Mouse (Mus musculus) inflammation-experienced regulatory T-cells, adult 6 months (primary cell): ENCODE measurements around the gene Smco2. TPM values are rescaled to one million over a fixed set of nuclear protein-coding genes. Genes with fewer than 3 reads are reported as not detected.
A peak's percentile ranks its signal among the peaks of the same experiment; 100 is the strongest.
"Not testable (repeated sequence)": the region's sequence is repeated elsewhere in the genome, so short reads cannot be mapped to it uniquely, and the experiment has no call there.

ENCODE experiments used
- ATAC-seq: one replicate; pipeline ENCODE4 v1.8.0; 2017
- polyA plus RNA-seq, 3 experiments: library from polyadenylated mRNA; unstranded; fragments of 100-300 nt; shearing (Covaris generic); gene quantifications; one replicate each; pipeline ENCODE4 v1.2.1; 2017

Smco2 gene
- polyA plus RNA-seq, 3 experiments from 2014 or later, result not detected

GRCm38 (mm10) chr6:146863154-146863553, 13.2 kb downstream of the Smco2 start:
- no peak for ATAC-seq

- not testable (repeated sequence) for ATAC-seq
Observed at GRCm38 (mm10) chr6:146864370-146864769, 14.5 kb downstream of the Smco2 start.

GRCm38 (mm10) chr6:146865701-146866100, 15.8 kb downstream of the Smco2 start:
- ATAC-seq, result no peak

GRCm38 (mm10) chr6:146871975-146872374, 22.1 kb downstream of the Smco2 start:
- ATAC-seq, result no peak

GRCm38 (mm10) chr6:146874415-146874814, 24.5 kb downstream of the Smco2 start:
- no peak for ATAC-seq

- ATAC-seq, result no peak
Observed at GRCm38 (mm10) chr6:146876820-146877219, 26.9 kb downstream of the Smco2 start.

GRCm38 (mm10) chr6:146877425-146878045, 27.6 kb downstream of the Smco2 start:
- no peak for ATAC-seq

- no peak for ATAC-seq
Observed at GRCm38 (mm10) chr6:146878926-146879325, 29.0 kb downstream of the Smco2 start.

GRCm38 (mm10) chr6:146879856-146880255, 30.0 kb downstream of the Smco2 start:
- ATAC-seq, result no peak

GRCm38 (mm10) chr6:146880296-146880695, 30.4 kb downstream of the Smco2 start:
- no peak for ATAC-seq

- ATAC-seq, result no peak
Observed at GRCm38 (mm10) chr6:146881896-146882770, 32.2 kb downstream of the Smco2 start.

GRCm38 (mm10) chr6:146883426-146883825, 33.5 kb downstream of the Smco2 start:
- ATAC-seq, result no peak

- ATAC-seq, result no peak
Observed at GRCm38 (mm10) chr6:146884171-146884570, 34.3 kb downstream of the Smco2 start.

GRCm38 (mm10) chr6:146884851-146885250, 34.9 kb downstream of the Smco2 start:
- no peak for ATAC-seq

- ATAC-seq, result peak; percentile 92
Observed at GRCm38 (mm10) chr6:146887958-146888659, 38.2 kb downstream of the Smco2 start, which contains the start of gene Ppfibp1. Gene Ppfibp1 (plus strand): TSS chr6:146888487.

- ATAC-seq, result peak; percentile 44
Observed at GRCm38 (mm10) chr6:146888660-146889490, 39.0 kb downstream of the Smco2 start.

- ATAC-seq, result no peak
Observed at GRCm38 (mm10) chr6:146890215-146890614, 40.3 kb downstream of the Smco2 start.

- ATAC-seq, result no peak
Observed at GRCm38 (mm10) chr6:146890633-146891032, 40.7 kb downstream of the Smco2 start.

GRCm38 (mm10) chr6:146893890-146894289, 44.0 kb downstream of the Smco2 start:
- ATAC-seq, result no peak

- ATAC-seq, result no peak
Observed at GRCm38 (mm10) chr6:146898709-146899108, 48.8 kb downstream of the Smco2 start.

GRCm38 (mm10) chr6:146899647-146900046, 49.7 kb downstream of the Smco2 start:
- ATAC-seq, result no peak

- no peak for ATAC-seq
Observed at GRCm38 (mm10) chr6:146901929-146902328, 52.0 kb downstream of the Smco2 start.
